Mouse (Mus musculus): ENCODE data around the gene Fam25c. TPM values are rescaled to one million over a fixed set of nuclear protein-coding genes. Genes with fewer than 3 reads are reported as not detected.
A peak's percentile ranks its signal among the peaks of the same experiment; 100 is the strongest.

Gene Fam25c
- polyA plus RNA-seq (2011; ENCODE audit: insufficient read depth, insufficient read length, low replicate concordance, missing spikeins) = not detected in 2 replicates

- WGBS = 76% methylated on average over 6 of the region's 6 CpGs
- Histone ChIP-seq H3K4me3 (replicated peaks; ENCODE audit: control insufficient read depth, low read depth, low read length) (no peak within 1 kb of the TSS), H3K27ac (ENCODE audit: control insufficient read depth, insufficient read depth, low read depth, low read length, poor library complexity) (no peak within 1 kb of the TSS; the same call in 1 of the 2 replicates), H3K4me1 (ENCODE audit: control insufficient read depth, insufficient read depth, low read length) (no peaks in the 10 kb centered on the region)
- no peak for TF ChIP-seq POLR2A (IDR thresholded peaks at IDR 0.05; ENCODE audit: borderline replicate concordance, control insufficient read depth, low read depth, low read length)
- TF ChIP-seq CTCF (IDR thresholded peaks at IDR 0.05; ENCODE audit: control insufficient read depth, insufficient read depth, low read length) = no peak
These were observed at the start of gene Fam25c for GRCm38 (mm10) chr14:34355301-34355700. Gene Fam25c (minus strand): TSS chr14:34355433.

DNA sequence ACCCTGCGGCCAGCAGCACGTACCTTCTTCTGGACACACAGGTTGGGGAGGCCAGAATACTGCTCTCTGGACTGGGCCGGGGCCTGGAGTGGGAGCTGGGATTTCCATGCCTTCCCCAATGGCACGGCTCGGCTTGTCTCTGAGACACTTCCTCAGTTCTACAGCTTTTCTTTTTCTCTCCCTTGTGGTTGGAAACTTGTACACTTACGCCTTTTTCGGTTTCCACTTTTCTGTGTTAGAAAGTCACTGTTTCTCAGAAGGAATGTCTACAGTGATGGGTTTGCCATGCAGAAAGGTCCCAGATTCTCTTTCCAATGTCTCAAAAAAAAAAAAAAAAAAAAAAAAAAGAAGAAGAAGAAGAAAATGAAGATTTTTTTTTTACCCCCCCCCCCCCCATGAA lies 48.2 kb upstream of the Fam25c start:
- TF ChIP-seq CTCF (IDR thresholded peaks at IDR 0.05; ENCODE audit: control insufficient read depth, insufficient read depth, low read length) = no peak
- TF ChIP-seq POLR2A (IDR thresholded peaks at IDR 0.05; ENCODE audit: borderline replicate concordance, control insufficient read depth, low read depth, low read length) = no peak
- Histone ChIP-seq H3K27ac (ENCODE audit: control insufficient read depth, insufficient read depth, low read depth, low read length, poor library complexity) (no peak overlapping the region), H3K4me3 (replicated peaks; ENCODE audit: control insufficient read depth, low read depth, low read length) (no peak overlapping the region), H3K4me1 (ENCODE audit: control insufficient read depth, insufficient read depth, low read length) (no peaks in the 10 kb centered on the region; the same call in 1 of the 2 replicates)
- 77% methylated on average over 7 of the region's 7 CpGs for WGBS

DNA sequence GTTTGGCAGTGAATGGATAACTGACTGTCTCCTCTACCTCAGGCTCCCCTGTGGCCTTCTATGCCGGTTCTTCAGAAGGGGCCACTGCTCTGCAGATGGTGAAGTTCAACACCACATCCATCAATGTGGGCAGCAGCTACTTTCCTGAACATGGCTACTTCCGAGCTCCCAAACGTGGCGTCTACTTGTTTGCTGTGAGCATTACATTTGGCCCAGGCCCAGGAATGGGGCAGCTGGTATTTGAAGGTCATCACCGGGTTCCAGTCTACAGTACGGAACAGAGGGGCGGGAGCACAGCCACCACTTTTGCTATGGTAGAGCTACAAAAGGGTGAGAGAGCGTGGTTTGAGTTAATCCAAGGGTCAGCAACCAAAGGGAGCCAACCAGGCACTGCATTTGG lies 47.6 kb upstream of the Fam25c start:
- WGBS = 83% methylated on average over 8 of the region's 8 CpGs
- Histone ChIP-seq H3K4me1 (ENCODE audit: control insufficient read depth, insufficient read depth, low read length) (no peaks in the 10 kb centered on the region; the same call in 1 of the 2 replicates), H3K27ac (ENCODE audit: control insufficient read depth, insufficient read depth, low read depth, low read length, poor library complexity) (no peak overlapping the region), H3K4me3 (replicated peaks; ENCODE audit: control insufficient read depth, low read depth, low read length) (no peak overlapping the region)
- TF ChIP-seq POLR2A (IDR thresholded peaks at IDR 0.05; ENCODE audit: borderline replicate concordance, control insufficient read depth, low read depth, low read length) = no peak
- no peak for TF ChIP-seq CTCF (IDR thresholded peaks at IDR 0.05; ENCODE audit: control insufficient read depth, insufficient read depth, low read length)

DNA sequence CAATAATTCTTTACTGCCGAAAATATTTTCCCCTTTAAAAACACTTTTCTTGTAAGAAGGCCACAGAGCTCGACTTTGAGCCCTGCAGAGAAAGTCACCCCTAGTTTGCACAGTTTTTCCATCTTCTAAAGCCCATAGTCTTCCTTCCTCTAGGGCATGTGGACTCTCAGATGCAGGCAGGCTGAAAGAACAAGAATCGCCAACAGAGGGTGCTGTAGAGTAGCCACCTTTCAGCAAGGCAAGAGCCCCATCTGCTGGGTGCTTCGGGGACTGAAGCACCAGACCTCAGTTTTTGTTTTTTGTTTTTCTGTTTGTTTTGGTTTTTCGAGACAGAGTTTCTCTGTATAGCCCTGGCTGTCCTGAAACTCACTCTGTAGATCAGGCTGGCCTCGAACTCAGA lies 45.9 kb upstream of the Fam25c start:
- TF ChIP-seq POLR2A (IDR thresholded peaks at IDR 0.05; ENCODE audit: borderline replicate concordance, control insufficient read depth, low read depth, low read length) (no peak), CTCF (IDR thresholded peaks at IDR 0.05; ENCODE audit: control insufficient read depth, insufficient read depth, low read length) (peak; percentile 99)
- Histone ChIP-seq H3K27ac (ENCODE audit: control insufficient read depth, insufficient read depth, low read depth, low read length, poor library complexity) (no peak overlapping the region), H3K4me3 (replicated peaks; ENCODE audit: control insufficient read depth, low read depth, low read length) (no peak overlapping the region), H3K4me1 (ENCODE audit: control insufficient read depth, insufficient read depth, low read length) (no peaks in the 10 kb centered on the region)
- 25% methylated on average over 6 of the region's 6 CpGs for WGBS

DNA sequence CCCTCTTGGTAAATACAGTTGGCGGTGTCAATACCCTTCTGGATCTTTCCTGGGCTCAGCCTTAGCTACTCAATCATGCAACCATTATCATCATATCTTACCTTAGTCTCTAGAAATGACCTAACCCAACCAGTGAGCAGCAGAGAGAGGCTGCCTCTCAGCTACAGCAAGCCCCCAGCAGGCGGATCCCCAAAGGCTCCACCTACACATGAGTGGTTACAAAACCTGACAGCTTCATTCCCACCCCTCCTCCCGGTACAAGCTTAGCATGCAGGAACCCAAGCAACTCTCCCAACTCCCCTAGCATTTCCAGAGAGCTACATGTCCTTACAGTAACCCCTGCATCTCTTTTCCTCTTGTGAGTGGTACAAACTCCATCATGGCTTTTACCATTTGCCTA lies 44.8 kb upstream of the Fam25c start:
- Histone ChIP-seq H3K27ac (ENCODE audit: control insufficient read depth, insufficient read depth, low read depth, low read length, poor library complexity) (no peak overlapping the region), H3K4me3 (replicated peaks; ENCODE audit: control insufficient read depth, low read depth, low read length) (no peak overlapping the region), H3K4me1 (ENCODE audit: control insufficient read depth, insufficient read depth, low read length) (no peaks in the 10 kb centered on the region)
- 74% methylated on average over 3 of the region's 3 CpGs for WGBS
- TF ChIP-seq POLR2A (IDR thresholded peaks at IDR 0.05; ENCODE audit: borderline replicate concordance, control insufficient read depth, low read depth, low read length) (no peak), CTCF (IDR thresholded peaks at IDR 0.05; ENCODE audit: control insufficient read depth, insufficient read depth, low read length) (no peak)

- no peaks in the 10 kb centered on the region for H3K4me1 ChIP-seq (ENCODE audit: control insufficient read depth, insufficient read depth, low read length)
- H3K4me3 ChIP-seq (replicated peaks; ENCODE audit: control insufficient read depth, low read depth, low read length) = no peak overlapping the region
- no peak for TF ChIP-seq POLR2A (IDR thresholded peaks at IDR 0.05; ENCODE audit: borderline replicate concordance, control insufficient read depth, low read depth, low read length)
- TF ChIP-seq CTCF (IDR thresholded peaks at IDR 0.05; ENCODE audit: control insufficient read depth, insufficient read depth, low read length) = no peak
- no peak overlapping the region for H3K27ac ChIP-seq (ENCODE audit: control insufficient read depth, insufficient read depth, low read depth, low read length, poor library complexity)
- WGBS = 81% methylated on average over 6 of the region's 6 CpGs
These were observed 44.1 kb upstream of the Fam25c start for GRCm38 (mm10) chr14:34399301-34399700.

- no peak overlapping the region for H3K4me3 ChIP-seq (replicated peaks; ENCODE audit: control insufficient read depth, low read depth, low read length)
- TF ChIP-seq POLR2A (IDR thresholded peaks at IDR 0.05; ENCODE audit: borderline replicate concordance, control insufficient read depth, low read depth, low read length) (no peak), CTCF (IDR thresholded peaks at IDR 0.05; ENCODE audit: control insufficient read depth, insufficient read depth, low read length) (no peak)
- no peak overlapping the region for H3K27ac ChIP-seq (ENCODE audit: control insufficient read depth, insufficient read depth, low read depth, low read length, poor library complexity)
- whole genome bisulfite sequencing = 81% methylated on average over 21 of the region's 21 CpGs
- no peaks in the 10 kb centered on the region for H3K4me1 ChIP-seq (ENCODE audit: control insufficient read depth, insufficient read depth, low read length)
These were observed 43.7 kb upstream of the Fam25c start for GRCm38 (mm10) chr14:34398901-34399300.

DNA sequence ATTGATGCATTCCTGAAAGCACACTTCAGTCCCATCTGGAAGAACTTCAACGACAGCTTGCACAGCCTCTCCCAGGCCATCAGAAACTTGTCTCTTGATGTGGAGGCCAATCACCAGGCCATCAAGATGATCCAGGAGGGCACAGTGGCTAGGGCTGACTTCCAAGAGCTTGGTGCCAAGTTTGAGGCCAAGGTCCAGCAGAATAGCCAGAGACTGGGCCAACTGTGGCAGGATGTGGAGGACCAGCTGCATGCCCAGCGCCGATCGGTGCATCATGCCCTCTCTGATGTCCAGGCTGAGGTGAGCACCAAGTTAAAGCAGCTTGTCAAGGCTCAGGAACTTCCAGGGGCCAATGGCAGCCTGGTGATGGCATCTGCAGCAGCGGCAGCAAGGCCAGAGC lies 42.6 kb upstream of the Fam25c start:
- Histone ChIP-seq H3K4me1 (ENCODE audit: control insufficient read depth, insufficient read depth, low read length) (no peaks in the 10 kb centered on the region), H3K27ac (ENCODE audit: control insufficient read depth, insufficient read depth, low read depth, low read length, poor library complexity) (no peak overlapping the region), H3K4me3 (replicated peaks; ENCODE audit: control insufficient read depth, low read depth, low read length) (no peak overlapping the region)
- TF ChIP-seq CTCF (IDR thresholded peaks at IDR 0.05; ENCODE audit: control insufficient read depth, insufficient read depth, low read length) (no peak), POLR2A (IDR thresholded peaks at IDR 0.05; ENCODE audit: borderline replicate concordance, control insufficient read depth, low read depth, low read length) (no peak)
- WGBS = 77% methylated on average over 5 of the region's 5 CpGs

GRCm38 (mm10) chr14:34393295-34393694 lies 38.1 kb upstream of the Fam25c start:
- WGBS = 67% methylated on average over 4 of the region's 4 CpGs
- TF ChIP-seq POLR2A (IDR thresholded peaks at IDR 0.05; ENCODE audit: borderline replicate concordance, control insufficient read depth, low read depth, low read length) (no peak), CTCF (IDR thresholded peaks at IDR 0.05; ENCODE audit: control insufficient read depth, insufficient read depth, low read length) (no peak)
- H3K27ac ChIP-seq (ENCODE audit: control insufficient read depth, insufficient read depth, low read depth, low read length, poor library complexity) = no peak overlapping the region
- peaks cover 1% of the 10 kb centered on the region; the same call in 1 of the 2 replicates for H3K4me1 ChIP-seq (ENCODE audit: control insufficient read depth, insufficient read depth, low read length)
- no peak overlapping the region for H3K4me3 ChIP-seq (replicated peaks; ENCODE audit: control insufficient read depth, low read depth, low read length)

Measured in bone marrow, adult 2 months (tissue).